Mouse (Mus musculus): ENCODE results near the gene Pik3r4.
"Not testable (repeated sequence)": the region's sequence is repeated elsewhere in the genome, so short reads cannot be mapped to it uniquely, and the experiment has no call there.

Pik3r4 gene

DNA sequence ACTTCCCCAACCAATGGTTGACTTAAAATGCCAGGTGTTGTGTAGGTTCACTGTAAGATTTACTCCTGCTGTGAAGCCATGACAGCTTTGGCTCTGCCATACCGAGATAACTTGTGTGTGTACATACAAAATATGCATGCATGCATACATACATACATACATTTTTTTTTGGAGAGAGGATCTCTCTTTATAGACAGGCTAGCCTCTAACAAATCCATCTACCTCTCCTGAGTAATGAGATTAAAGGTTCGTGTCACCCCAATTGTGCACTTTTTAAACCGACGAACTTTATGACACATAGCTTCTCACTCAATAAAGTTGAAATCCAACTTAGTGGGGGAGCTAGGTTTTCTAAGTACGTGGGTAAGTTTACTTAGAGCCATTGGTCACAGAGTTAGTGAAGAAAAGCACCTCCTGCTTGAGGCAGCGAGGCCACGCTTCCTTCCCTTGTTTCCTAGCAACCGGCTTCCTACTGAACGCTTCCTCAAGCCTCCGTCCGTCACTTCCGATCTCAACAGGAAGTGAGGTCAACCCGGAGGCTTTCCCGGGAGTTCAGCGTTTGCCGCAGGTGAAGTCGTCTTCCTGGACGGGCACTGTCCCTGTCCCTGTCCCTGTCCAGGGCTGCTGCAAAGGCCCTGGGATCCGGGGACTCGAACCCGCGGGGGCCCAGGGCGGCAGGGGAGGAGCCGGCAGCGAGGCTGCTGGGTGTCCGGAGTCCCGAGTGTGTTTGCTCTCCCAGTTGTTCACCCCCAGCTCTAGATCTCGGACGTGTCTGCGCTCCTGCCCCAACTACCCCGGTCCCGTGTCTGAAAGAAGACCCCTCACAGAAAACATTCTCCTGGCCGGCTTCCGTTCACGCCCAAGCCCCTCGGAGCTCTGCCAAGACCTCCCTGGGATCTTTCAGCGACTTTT is at the start of gene Pik3r4:
Pik3r4 (plus strand) TSS at position 519 of the 912 bp plus-strand sequence.
- peak; percentile 37 to 70 for DNase-seq (ENCODE audit: low spot score in 2 of 2)

DNA sequence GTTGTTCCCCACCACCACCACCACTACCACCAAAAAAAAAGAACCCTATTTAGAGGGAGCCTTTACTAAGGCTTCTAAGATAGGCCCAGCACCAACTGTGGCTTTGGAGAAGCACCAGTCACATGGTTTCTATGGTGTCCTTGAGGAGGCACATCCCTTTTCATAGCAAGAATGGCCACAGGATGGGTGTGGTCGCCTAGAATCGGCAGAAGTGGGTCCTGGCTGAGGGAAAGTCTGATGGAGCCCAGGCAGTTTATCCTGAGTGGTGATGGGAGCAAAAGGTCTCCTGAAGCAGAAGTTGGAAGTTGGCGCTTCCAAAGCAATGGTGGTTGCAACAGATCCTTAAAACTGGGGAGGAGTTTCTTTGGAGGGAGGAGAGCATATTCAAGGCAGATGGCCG is 43.9 kb upstream of the Pik3r4 start:
- DNase-seq (ENCODE audit: low spot score in 2 of 2), result no peak

DNA sequence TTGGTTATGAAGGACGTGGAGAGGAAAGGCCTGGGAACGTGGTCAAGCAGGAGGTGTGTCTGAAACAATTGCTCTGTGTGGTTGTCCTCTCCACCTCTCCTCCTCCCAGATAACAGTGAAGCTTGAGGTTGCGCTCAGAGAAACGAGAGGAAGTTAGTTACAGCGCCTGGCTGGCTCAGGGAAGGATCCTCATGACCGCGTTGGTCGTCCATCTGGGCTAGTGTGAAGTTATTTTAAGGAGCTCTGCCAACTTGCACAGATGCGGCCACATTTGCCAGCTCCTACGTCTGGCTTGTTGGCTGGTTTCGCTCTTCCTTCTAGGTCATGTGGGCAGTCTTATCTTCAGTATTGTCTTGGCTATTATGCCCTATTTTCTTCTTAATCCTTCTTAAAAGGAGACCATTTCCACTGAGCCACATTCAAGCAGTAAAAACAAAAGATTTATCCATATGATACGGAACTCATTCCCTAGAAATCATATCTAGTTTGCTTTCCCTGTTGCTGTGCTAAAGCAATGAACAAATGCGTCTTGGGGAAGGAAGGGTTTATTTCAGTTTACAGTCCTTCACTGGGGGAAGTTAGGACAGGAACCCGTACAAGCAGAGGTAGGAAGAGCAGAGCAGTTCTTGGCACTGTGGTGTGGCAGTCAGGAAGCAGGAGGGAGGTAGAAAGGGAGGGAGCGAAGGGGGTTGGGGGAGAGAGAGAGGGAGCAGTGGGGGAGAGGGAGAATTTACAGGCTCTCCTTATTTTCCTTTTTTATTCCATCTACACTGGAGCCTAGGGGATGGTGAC is 30.6 kb upstream of the Pik3r4 start:
- peak in 1 of 2 experiments; percentile 52 for DNase-seq (ENCODE audit: low spot score in 2 of 2)

DNA sequence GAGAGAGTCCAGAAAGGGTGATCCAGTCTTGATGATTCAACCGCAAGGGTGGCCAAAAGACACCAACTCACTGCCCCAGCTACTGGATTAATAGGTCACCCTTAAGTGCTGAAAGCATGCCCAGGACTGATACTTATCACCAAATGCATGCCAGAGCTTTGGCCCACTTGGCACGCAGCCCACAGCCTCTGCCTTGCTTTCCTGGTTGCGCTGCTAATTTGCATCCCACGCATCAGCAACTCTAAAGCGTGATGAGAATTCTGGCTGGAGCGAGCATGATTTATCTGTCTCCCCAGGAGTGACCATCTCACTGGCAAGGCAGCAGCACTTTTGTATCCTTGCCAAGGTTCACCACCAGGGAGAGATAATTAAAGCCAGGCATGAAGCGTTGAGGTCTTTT is 29.9 kb upstream of the Pik3r4 start:
- DNase-seq (ENCODE audit: low spot score in 2 of 2), result peak; percentile 27 to 75

DNA sequence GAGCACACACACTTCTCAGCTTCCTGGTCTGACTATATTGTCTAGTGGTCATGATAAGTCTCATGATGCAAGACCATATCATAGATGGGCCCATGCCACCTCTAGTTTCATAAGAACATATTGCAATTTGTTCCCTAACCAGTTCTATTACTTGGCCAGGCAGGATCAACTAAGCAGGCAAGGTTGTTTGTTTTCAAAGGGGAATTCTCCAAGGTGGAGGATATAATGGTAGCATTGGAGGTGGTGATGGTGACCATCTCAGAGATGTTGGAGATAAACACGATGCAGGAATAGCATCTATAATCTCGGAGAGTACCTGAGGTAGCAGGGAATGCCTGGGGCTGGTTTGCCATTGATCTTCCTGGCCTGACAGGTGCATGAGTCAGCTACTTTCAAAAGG is 26.8 kb upstream of the Pik3r4 start:
- DNase-seq (ENCODE audit: low spot score in 2 of 2), result no peak

DNA sequence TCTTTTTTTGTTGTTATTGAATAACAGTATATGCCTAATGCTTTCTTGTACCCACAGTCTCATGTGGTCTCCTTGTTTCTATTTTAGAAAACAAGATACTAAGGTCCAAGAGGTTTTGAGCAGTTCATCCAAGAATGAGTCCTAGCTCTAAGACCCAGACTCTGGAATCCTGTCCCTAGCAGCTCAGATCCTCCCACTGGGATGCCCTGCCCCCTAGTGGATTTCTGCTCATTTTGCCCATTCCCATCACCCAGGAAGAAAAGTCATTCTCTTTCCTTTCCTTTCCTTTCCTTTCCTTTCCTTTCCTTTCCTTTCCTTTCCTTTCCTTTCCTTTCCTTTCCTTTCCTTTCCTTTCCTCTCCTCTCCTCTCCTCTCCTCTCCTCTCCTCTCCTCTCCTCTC is 25.5 kb upstream of the Pik3r4 start:
- peak; percentile 34 to 70 for DNase-seq (ENCODE audit: low spot score in 2 of 2)

DNA sequence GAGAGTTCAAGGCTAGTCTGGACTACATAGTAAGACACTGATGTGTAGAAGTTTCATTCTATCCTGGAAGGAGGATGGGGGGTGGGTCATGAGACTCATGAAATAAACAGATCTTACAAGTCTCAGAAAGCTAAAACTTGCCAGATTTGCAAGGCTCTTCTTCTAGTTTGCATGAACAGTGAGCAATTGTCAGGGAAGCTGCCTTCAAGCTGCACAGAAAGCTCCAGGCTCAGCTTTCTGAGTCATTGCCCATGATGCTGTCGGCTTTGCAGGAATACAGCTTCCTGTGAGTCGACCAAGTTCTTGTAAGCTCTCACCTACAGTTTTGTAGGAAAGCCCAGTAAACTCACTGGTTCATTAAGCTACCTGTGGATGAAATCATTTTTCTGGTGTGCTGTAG is 8.8 kb upstream of the Pik3r4 start:
- DNase-seq (ENCODE audit: low spot score in 2 of 2), result no peak

DNA sequence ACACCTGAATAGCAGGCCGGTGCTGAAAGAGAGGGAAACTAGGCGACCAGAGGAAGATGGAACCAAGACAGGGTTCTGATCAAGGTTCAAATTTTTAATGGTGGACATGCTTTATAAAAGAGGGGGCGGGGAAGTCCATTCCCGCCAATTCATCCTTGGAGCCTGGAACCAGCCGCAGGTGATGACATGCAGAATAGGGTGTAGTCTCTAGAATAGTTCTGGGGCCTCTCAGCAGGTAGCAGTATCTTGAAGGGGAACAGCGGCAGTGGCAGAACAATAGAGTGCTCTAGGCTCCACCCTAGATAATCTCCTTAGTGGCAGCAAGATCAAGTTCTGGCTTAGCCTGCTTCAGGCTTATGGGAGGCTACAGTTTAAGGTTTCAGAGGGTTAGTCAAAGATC is 1.4 kb upstream of the Pik3r4 start:
- DNase-seq (ENCODE audit: low spot score in 2 of 2), result not testable (repeated sequence)

DNA sequence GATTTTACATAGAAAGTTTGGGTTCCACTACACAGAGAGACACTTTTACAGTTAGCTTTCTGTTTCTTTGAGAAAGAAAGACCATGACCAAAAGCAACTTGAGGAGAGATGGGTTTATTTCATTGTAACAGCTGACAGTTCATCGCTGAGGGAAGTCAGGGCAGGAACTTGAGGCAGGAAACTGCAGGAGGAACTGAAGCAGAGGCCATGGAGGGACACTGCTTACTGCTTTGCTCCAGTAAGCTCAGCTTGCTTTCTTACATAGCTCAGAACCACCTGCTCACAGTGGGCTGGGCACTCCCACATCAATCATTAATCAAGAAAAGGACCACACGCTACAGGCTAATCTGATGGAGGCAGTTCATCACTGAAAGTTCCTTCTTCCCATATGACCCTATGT is 13.4 kb downstream of the Pik3r4 start:
- DNase-seq (ENCODE audit: low spot score in 2 of 2), result no peak

DNA sequence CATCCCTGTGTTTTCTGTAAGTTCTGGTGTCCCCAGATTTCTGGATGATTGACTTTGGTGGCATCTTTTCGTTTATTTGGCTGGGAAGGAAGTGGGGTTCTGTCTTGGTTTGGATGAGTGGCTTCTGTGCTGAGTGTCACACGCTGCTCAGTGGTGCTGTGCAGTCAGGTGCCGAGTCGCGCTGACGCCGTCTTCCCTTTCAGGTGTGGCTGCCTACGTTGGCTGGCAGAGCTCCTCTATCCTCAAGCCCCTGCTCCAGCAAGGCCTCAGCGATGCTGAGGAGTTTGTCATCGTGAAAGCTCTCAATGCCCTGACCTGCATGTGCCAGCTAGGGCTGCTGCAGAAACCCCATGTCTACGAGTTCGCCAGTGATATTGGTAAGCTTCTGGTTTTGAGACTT is 15.4 kb downstream of the Pik3r4 start:
- DNase-seq (ENCODE audit: low spot score in 2 of 2), result no peak

DNA sequence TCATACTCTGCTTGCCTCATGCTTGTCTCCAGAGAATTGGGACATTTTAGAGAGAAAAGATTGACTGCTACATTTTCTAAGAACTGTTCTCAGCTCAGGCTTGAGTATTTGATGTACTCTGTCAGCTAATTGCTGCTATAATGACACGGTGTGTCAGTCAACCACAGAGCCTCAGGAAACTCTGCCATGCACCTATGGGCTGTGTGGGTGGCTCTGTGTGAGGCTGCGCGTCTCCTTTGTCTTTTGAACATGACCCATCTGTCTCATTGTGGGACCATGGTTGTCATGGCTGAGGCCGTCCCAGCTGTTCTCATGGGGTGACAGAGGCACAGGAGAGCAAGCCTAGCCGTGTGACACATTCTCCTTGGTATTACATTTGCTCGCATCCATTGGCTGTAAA is 17.1 kb downstream of the Pik3r4 start:
- no peak for DNase-seq (ENCODE audit: low spot score in 2 of 2)

DNA sequence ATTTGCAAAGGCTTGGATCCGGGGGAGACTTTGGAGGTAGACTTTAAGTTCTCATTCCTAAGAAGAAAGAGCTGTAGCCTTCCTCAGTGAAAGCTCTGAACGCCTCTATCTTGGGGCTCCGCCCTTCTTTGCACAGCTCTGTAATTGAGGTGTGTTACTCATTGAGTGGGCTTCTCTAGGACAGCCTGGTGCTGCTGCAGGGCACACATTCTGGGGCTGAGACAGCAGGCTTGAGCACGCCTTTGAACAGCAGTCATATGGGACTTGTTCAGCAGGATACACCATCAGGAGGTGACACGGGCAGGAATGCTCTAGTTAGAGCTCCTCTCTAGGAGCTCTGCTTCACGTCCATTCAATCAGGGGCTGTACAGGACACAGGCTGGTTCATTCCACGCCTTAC is 22.5 kb downstream of the Pik3r4 start:
- no peak for DNase-seq (ENCODE audit: low spot score in 2 of 2)

DNA sequence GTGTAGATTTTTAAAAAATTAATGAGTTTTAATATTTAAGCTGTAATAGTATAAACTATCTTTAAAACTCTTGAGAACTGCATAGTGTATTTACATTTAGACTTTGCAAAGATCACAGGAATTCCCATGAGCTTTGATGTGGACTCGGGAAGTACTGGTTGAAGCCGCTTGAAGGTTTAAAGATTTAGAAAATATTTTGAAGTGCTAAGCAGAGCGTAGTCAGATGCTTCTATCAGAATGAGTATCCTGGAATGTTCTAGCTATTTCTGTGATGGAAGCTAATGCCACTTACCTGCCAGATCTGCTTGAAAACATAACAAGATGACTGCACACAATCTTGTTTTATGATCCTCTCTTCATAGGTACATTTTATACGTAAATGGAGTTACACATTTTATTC is 28.1 kb downstream of the Pik3r4 start:
- no peak for DNase-seq (ENCODE audit: low spot score in 2 of 2)

DNA sequence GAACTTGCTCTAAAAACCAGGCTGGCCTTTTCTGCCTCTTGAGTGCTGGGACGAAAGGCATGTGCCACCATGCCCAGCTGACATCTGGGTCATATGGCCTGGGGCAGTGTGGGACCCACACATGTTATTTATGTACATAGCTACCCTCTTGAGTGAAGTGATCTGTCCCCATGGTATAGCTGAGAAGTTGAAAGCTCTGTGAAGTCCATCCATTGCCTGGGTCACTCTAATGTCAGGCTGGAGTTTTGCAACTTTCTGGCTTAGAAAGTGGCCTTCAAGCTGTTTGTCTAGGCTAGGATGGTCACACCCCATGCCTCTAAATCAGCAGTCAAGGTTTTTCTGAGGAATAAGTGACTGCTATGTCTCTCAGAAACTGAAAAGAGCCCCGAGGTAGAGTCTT is 29.3 kb downstream of the Pik3r4 start:
- DNase-seq (ENCODE audit: low spot score in 2 of 2), result no peak

DNA sequence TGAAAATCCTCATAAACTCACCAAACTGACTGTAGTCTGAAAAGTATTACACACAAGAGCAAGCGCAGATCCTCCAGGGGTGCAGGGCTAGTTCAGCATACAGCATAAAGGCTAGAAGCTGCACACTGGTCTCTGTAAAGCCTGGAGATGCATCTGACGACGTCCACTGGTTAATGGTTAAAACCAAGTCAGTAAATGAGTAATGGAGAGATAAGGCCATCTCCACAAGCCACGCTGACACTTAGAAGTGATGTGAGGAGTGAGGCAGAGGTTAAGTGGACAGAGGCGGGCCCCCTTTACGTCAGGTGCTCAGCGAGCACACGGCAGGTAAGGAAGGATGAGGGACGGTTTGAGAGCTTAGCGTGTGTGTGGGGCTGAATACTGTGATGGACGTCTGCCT is 33.2 kb downstream of the Pik3r4 start:
- DNase-seq (ENCODE audit: low spot score in 2 of 2), result no peak

DNA sequence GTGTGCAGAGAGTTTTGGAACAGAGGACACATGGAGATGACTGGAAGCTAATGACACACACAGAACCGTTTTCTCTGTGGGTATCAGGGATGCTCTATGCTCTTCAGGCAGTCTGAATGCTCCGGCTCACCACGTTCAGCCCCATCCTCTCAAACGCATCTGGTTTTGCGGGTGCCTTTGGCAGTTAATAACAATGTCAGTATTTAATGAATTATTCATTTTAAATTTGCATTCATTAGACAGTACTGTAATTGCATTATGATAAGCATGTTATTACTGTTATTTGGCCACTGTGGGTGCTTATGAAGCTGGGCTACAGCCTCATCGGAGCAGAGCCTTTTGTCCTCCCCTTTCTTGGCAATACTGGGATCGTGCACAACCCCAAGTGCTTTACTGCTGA is 38.6 kb downstream of the Pik3r4 start:
- no peak for DNase-seq (ENCODE audit: low spot score in 2 of 2)

DNA sequence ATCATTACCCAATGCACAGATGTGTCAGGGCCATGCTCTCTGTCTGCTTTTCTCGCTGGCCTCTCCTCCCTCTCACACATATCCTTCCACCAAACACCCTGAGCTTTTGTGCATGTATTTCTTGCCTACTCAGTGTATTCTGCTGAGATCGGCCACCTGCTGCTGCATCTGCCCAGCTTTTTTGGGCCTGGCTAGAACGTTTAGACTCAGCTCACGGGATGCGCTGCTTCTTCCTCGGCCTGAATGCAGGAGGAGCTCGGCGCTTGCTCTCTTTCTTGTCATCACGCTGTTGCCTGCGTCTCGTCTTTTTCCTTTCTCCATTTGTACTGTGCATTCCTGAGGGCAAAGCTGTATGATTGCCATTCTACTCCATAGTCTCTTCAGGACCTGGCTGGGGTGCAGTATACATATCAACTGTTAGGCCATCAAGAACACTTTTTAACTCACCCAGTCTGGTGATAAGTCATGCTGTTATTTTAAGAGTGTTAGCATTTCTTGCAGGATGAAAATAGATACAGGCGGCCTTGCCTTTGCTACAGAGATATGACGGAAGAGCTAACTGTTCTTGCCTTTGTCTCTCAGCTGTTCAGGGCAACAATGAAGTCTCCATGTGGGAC is 41.9 kb downstream of the Pik3r4 start:
- no peak for DNase-seq (ENCODE audit: low spot score in 2 of 2)

DNA sequence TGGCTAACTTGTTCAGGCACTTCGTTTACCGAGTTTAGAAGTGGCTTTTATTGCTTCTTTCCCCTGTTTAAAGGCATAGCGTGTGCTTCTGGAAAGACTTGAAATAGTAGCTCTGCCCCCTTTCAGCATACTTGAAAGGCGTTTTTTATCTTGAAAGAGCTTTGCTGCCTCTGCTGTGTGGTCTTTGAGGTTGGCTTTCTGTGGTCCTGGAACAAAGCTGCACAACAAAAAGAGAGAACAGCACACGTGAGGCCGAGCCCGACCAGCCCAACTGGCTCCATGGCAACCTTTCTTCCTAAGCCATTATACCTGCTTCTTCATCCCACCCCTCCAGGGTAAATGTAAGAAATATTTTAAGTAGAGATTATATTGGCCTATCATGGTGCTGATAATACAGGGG is 46.7 kb downstream of the Pik3r4 start:
- no peak for DNase-seq (ENCODE audit: low spot score in 2 of 2)

DNA sequence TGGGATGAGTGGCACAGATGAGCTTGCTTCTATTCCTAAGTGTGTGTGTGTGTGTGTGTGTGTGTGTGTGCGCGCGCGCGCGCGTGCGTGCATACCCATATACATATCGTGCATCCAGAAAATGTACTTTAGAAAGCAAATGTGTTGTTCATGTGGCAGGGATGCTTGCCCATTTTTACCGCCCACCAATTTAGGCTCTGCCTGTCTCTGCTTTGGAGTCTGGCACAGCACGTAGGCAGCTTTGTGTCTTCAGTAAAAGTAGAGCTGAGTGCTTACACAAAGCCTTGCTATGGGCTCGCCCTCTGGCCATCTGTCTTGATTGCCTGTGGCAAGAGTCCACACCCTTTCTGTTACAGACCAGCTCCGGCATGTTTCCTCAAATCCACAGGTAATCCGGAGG is 49.7 kb downstream of the Pik3r4 start:
- no peak for DNase-seq (ENCODE audit: low spot score in 2 of 2)

DNA sequence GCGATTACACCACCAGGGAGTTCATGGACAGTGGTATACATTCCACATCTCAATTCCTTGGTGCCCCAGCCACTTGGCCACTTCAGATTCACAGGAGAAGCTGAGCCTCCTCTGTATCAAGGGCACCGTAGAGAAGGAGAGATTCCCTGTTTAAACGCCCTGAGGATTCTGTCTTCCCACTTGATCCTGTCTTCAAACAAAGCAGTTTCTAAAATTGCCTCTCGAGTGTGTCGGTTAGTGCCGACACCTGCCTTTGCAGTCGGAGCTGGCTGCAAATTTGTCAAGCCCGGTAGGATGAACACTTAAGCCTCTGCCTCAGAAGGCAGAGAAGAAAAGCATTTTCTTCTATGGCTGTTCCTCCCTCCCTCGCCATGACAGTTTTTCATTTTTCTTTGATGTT is 50.3 kb downstream of the Pik3r4 start:
- DNase-seq (ENCODE audit: low spot score in 2 of 2), result no peak

DNA sequence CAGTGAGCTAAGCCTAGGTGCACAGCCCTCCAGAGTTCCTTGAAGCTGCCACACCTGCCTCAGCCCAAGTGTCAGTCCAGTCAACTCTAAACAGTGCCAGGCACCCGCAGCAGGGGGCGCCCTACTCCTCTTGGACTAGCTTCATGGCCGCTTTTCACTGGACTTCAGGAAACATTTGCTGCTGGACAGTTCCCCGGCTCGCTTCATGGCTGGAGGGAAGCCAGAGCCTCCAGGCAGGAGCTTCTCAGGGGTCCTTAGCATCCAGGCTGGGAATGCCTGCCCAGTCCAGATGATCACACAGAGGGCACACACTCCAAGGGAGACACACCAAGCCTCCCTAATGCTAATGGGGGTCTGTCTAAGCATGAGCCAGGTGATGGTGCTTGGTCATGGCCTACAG is 51.1 kb downstream of the Pik3r4 start:
- peak; percentile 72 to 84 for DNase-seq (ENCODE audit: low spot score in 2 of 2)

DNA sequence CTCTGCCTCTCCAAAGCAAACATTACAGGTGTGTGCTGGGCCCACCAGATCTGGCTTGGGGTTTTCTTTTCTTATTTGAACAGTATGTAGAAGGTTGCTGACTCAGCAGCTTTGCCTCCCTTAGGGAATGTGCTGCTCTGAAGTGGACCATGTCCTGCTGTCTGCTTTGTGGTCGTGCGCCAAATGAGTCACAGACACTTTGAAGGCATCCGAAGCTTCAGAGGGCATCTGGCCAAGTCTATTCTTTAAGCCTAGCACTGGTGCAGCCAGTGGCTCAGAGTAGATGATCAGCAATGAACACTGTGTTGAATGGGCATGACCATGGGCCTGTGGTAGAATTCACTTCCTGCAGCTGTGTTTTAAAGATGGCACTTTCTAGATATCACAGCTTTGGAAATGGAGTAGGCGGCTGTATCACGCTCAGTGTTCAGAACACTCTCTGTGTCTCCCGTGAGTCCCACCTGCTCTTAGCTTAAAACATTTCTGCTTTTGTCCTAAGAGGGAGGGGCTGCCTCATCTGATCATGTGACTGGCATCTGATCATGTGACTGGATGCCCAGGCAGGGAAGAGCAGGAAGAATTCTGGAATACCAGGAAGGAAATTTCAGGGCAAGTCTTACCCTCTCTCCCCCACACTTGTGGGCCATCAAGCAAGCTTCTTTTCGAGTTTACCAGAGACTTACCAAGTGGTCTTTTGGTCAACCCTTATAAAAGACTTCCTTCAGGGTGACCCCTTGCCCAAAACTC is 54.2 kb downstream of the Pik3r4 start:
- no peak for DNase-seq (ENCODE audit: low spot score in 2 of 2)
